Mouse (Mus musculus) MEL (cell line): Measurements from ENCODE around the gene Kxd1.

ENCODE experiments used
- CTCF ChIP-seq, 3 experiments: IDR thresholded peaks in 2 of 3; conservative IDR thresholded peaks in 1 of 3; 2 replicates each; pipeline ENCODE4 v1.5.1; 2011 to 2012; ENCODE audit warnings: low read length in 3 of 3, low read depth in 2 of 3, mild to moderate bottlenecking in 2 of 3, improper control_type of control experiment in 1 of 3, inconsistent platforms in 1 of 3, mixed read lengths in 1 of 3, moderate library complexity in 1 of 3; ENCODE audit not compliant: control insufficient read depth in 1 of 3, insufficient read depth in 1 of 3, poor library complexity in 1 of 3, severe bottlenecking in 1 of 3
- EP300 ChIP-seq, 2 experiments: IDR thresholded peaks; 2 replicates each; pipeline ENCODE4 v1.6.1; 2011; ENCODE audit warnings: improper control_type of control experiment in 2 of 2, low read length in 2 of 2, low read depth in 1 of 2, mild to moderate bottlenecking in 1 of 2
- JUND ChIP-seq: IDR thresholded peaks from 2 replicates; pipeline ENCODE4 v1.6.1; 2011; ENCODE audit warnings: low read depth, mild to moderate bottlenecking, improper control_type of control experiment, low read length
- KAT2A ChIP-seq: conservative IDR thresholded peaks from 2 replicates; pipeline ENCODE4 v1.6.1; 2012; ENCODE audit warnings: low read depth, low read length, improper control_type of control experiment, inconsistent platforms
- MAX ChIP-seq: IDR thresholded peaks from 2 replicates; pipeline ENCODE4 v1.6.1; 2011; ENCODE audit warnings: low read length, improper control_type of control experiment
- POLR2AphosphoS2 ChIP-seq: IDR thresholded peaks from 2 replicates; pipeline ENCODE4 v1.6.1; 2011; ENCODE audit warnings: low read length, improper control_type of control experiment
- TAL1 ChIP-seq: IDR thresholded peaks from 2 replicates; pipeline ENCODE4 v1.6.1; 2012; ENCODE audit warnings: mild to moderate bottlenecking, inconsistent platforms, low read length, moderate library complexity, mixed read lengths
- USF1 ChIP-seq: IDR thresholded peaks from 2 replicates; pipeline ENCODE4 v1.6.1; 2014; ENCODE audit warnings: low read depth, mild to moderate bottlenecking, inconsistent platforms, low read length, improper control_type of control experiment, moderate library complexity

GRCm38 (mm10) chr8:70546412-70546811, 18.7 kb upstream of the Kxd1 start:
- TF ChIP-seq POLR2AphosphoS2 (no peak), JUND (no peak), MAX (no peak), USF1 (no peak), CTCF (IDR thresholded peaks at IDR 0.05 in 2 of 3, conservative IDR thresholded peaks at IDR 0.05 in 1 of 3; ENCODE audit: control insufficient read depth in 1 of 3, insufficient read depth in 1 of 3, low read depth in 2 of 3, low read length in 3 of 3, poor library complexity in 1 of 3, severe bottlenecking in 1 of 3) (no peak), KAT2A (no peak), EP300 (IDR thresholded peaks at IDR 0.05; ENCODE audit: low read depth in 1 of 2, low read length in 2 of 2) (no peak), TAL1 (no peak)
